22 mouse cellular contexts compared by ENCODE assay signal in the genomic region with DNA sequence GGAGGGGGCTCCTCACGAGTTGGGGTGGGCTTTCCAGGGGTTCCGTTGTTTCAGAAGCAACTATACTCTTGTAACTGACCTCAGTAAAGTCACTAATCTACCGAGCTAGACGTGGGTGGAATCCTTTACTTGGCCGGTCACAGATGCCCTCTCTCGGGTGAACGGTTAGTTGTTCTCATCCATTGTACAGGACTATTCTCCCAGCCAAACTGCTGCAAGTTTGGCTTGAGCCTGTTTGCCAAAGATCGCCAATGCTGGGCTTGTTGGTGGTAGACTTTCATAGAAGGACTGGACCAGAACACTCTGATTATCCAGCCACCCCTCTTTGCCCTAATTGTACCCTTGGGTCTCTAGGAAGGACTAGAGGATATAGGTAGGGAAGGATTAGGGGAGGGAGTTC.
"Had no signal": no experiment of that assay in that cellular context is flagged by ENCODE, and none has a peak within 500 bp of the region (broad histone marks: within the 10 kb centered on the region; RNA-seq: fewer than 3 reads in every experiment).

No protein-coding gene starts in this region.

- H3K9me3 ChIP-seq: limb, embryonic 15.5 days; lung, embryonic 15.5 days; megakaryocyte, embryonic 14.5 days; midbrain, embryonic 10.5 days; midbrain, embryonic 13.5 days; neural tube, embryonic 13.5 days; stomach, embryonic 15.5 days had no signal

- H3K27ac ChIP-seq: layer of hippocampus, adult 2 months; limb, embryonic 12.5 days; limb, embryonic 15.5 days; lung, embryonic 15.5 days; midbrain, embryonic 10.5 days; midbrain, embryonic 13.5 days; neural tube, embryonic 13.5 days; stomach, embryonic 15.5 days had no signal

- H3K27me3 ChIP-seq: limb, embryonic 12.5 days; limb, embryonic 15.5 days; lung, embryonic 15.5 days; midbrain, embryonic 13.5 days; neural tube, embryonic 13.5 days; stomach, embryonic 15.5 days had no signal

- H3K36me3 ChIP-seq: limb, embryonic 12.5 days; limb, embryonic 15.5 days; lung, embryonic 15.5 days; midbrain, embryonic 10.5 days; midbrain, embryonic 13.5 days; neural tube, embryonic 13.5 days; stomach, embryonic 15.5 days had no signal

- H3K4me2 ChIP-seq: midbrain, embryonic 13.5 days had no signal

- H3K9ac ChIP-seq: limb, embryonic 12.5 days; limb, embryonic 15.5 days; lung, embryonic 15.5 days; midbrain, embryonic 13.5 days; neural tube, embryonic 13.5 days; stomach, embryonic 15.5 days had no signal

- DNase-seq: kidney, adult 18-20 months; kidney, postnatal 14 days; layer of hippocampus, adult 9-11 months; lung, adult 18-20 months; lung, postnatal 10 days; lung, postnatal 36 days; retina, postnatal 1 day; right cerebral cortex, postnatal 25 days; spleen, adult 18-20 months; thymus, adult 2 months; thymus, postnatal 14 days; thymus, postnatal 4 days had no signal

- H3K4me3 ChIP-seq: layer of hippocampus, adult 2 months; limb, embryonic 12.5 days; lung, embryonic 15.5 days; megakaryocyte, embryonic 14.5 days; midbrain, embryonic 10.5 days; midbrain, embryonic 13.5 days; myocyte; neural tube, embryonic 13.5 days; stomach, embryonic 15.5 days had no signal
